Mouse (Mus musculus): Measurements from ENCODE around the gene Zfp652. TPM values are rescaled to one million over a fixed set of nuclear protein-coding genes. Genes with fewer than 3 reads are reported as not detected.
"Not testable (repeated sequence)": the region's sequence is repeated elsewhere in the genome, so short reads cannot be mapped to it uniquely, and the experiment has no call there.

Zfp652 gene
- polyA plus RNA-seq, 1 experiment from 2014 or later, result 7.3 TPM

DNA sequence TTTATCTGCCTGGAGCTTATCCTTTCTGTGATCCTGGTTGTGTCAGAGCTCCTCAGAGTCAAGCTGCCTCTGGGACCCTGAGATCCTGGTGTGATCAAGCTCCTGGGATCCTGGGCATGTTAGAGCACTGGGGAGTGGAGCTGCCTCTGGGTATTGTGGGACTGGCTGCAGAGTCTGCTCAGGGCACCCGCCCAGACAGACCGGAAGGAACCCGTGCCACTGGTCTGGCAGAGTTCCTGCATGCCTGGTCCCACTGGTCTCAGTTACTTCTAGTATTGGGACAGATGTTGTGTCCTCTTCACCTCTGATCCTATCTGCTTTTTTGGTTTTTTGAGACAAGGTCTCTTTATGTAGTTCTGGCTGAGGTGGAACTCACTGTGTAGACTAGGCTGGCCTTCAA lies 25.3 kb downstream of the Zfp652 start:
- H3K4me1 ChIP-seq (ENCODE audit: control insufficient read depth, insufficient read depth, low read length), result peaks cover 4% of the 10 kb centered on the region; the same call in 1 of the 2 replicates
- no peak for ATAC-seq (replicated peaks; ENCODE audit: insufficient number of reproducible peaks, low FRiP score, low TSS enrichment)
- H3K27me3 ChIP-seq (ENCODE audit: control insufficient read depth, insufficient read depth, low read length), result no peaks in the 10 kb centered on the region
- no peak overlapping the region for H3K4me2 ChIP-seq
- H3K36me3 ChIP-seq (ENCODE audit: control insufficient read depth, insufficient read depth, low read length), result no peaks in the 10 kb centered on the region
- 71% methylated on average over 3 of the region's 3 CpGs for WGBS (ENCODE audit: insufficient replicate concordance)
- no peaks in the 10 kb centered on the region for H3K9me3 ChIP-seq (replicated peaks; ENCODE audit: control insufficient read depth, low read length)
- no peak overlapping the region for H3K9ac ChIP-seq (ENCODE audit: low read depth, low read length)
- no peak overlapping the region for H3K4me3 ChIP-seq (ENCODE audit: low read depth, low read length)
- no peak overlapping the region for H3K27ac ChIP-seq (ENCODE audit: low read depth, low read length)

DNA sequence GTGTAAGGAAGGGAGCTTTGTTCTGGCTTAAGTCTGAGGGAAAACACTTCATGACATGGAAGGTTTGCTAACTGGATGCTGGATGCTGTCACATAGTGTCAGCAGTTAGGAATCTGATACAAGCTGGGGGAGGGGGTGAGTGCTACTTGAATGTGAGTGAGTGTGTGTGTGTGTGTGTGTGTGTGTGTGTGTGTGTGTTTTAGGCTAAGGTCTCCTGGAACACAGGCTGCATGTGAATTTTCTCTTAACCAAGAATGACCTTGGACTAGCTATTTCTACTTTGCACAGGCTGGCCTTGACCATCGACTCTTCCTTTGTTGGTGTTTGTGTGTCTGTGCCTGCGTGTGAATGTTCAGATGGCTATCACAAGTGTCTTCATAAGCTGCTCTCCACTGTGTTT lies 32.0 kb downstream of the Zfp652 start:
- H3K36me3 ChIP-seq (ENCODE audit: control insufficient read depth, insufficient read depth, low read length), result no peaks in the 10 kb centered on the region
- no peak overlapping the region for H3K4me3 ChIP-seq (ENCODE audit: low read depth, low read length)
- H3K4me1 ChIP-seq (ENCODE audit: control insufficient read depth, insufficient read depth, low read length), result no peaks in the 10 kb centered on the region
- no peak overlapping the region for H3K27ac ChIP-seq (ENCODE audit: low read depth, low read length)
- no peaks in the 10 kb centered on the region for H3K9me3 ChIP-seq (replicated peaks; ENCODE audit: control insufficient read depth, low read length)
- H3K4me2 ChIP-seq, result no peak overlapping the region
- H3K9ac ChIP-seq (ENCODE audit: low read depth, low read length), result no peak overlapping the region
- no peaks in the 10 kb centered on the region for H3K27me3 ChIP-seq (ENCODE audit: control insufficient read depth, insufficient read depth, low read length)
- ATAC-seq (replicated peaks; ENCODE audit: insufficient number of reproducible peaks, low FRiP score, low TSS enrichment), result no peak
- WGBS (ENCODE audit: insufficient replicate concordance), result 80% methylated on average over 2 of the region's 2 CpGs

- no peaks in the 10 kb centered on the region for H3K4me1 ChIP-seq (ENCODE audit: control insufficient read depth, insufficient read depth, low read length)
- H3K27ac ChIP-seq (ENCODE audit: low read depth, low read length), result no peak overlapping the region
- no peaks in the 10 kb centered on the region for H3K9me3 ChIP-seq (replicated peaks; ENCODE audit: control insufficient read depth, low read length)
- H3K27me3 ChIP-seq (ENCODE audit: control insufficient read depth, insufficient read depth, low read length), result no peaks in the 10 kb centered on the region
- no peak overlapping the region for H3K4me3 ChIP-seq (ENCODE audit: low read depth, low read length)
- 78% methylated on average over 4 of the region's 4 CpGs for WGBS (ENCODE audit: insufficient replicate concordance)
- no peak overlapping the region for H3K4me2 ChIP-seq
- H3K36me3 ChIP-seq (ENCODE audit: control insufficient read depth, insufficient read depth, low read length), result no peaks in the 10 kb centered on the region
- no peak overlapping the region for H3K9ac ChIP-seq (ENCODE audit: low read depth, low read length)
- no peak for ATAC-seq (replicated peaks; ENCODE audit: insufficient number of reproducible peaks, low FRiP score, low TSS enrichment)
Measured at GRCm38 (mm10) chr11:95746821-95747220, 34.3 kb downstream of the Zfp652 start.

- no peak for ATAC-seq (replicated peaks; ENCODE audit: insufficient number of reproducible peaks, low FRiP score, low TSS enrichment)
- Histone ChIP-seq H3K9me3 (replicated peaks; ENCODE audit: control insufficient read depth, low read length) (no peaks in the 10 kb centered on the region), H3K4me2 (no peak overlapping the region), H3K27ac (ENCODE audit: low read depth, low read length) (no peak overlapping the region), H3K4me1 (ENCODE audit: control insufficient read depth, insufficient read depth, low read length) (no peaks in the 10 kb centered on the region), H3K36me3 (ENCODE audit: control insufficient read depth, insufficient read depth, low read length) (peaks cover 2% of the 10 kb centered on the region; the same call in 1 of the 2 replicates), H3K9ac (ENCODE audit: low read depth, low read length) (no peak overlapping the region), H3K27me3 (ENCODE audit: control insufficient read depth, insufficient read depth, low read length) (no peaks in the 10 kb centered on the region), H3K4me3 (ENCODE audit: low read depth, low read length) (no peak overlapping the region)
- 86% methylated on average over 5 of the region's 5 CpGs for whole genome bisulfite sequencing (ENCODE audit: insufficient replicate concordance)
Measured at GRCm38 (mm10) chr11:95748331-95748730, 35.9 kb downstream of the Zfp652 start.

DNA sequence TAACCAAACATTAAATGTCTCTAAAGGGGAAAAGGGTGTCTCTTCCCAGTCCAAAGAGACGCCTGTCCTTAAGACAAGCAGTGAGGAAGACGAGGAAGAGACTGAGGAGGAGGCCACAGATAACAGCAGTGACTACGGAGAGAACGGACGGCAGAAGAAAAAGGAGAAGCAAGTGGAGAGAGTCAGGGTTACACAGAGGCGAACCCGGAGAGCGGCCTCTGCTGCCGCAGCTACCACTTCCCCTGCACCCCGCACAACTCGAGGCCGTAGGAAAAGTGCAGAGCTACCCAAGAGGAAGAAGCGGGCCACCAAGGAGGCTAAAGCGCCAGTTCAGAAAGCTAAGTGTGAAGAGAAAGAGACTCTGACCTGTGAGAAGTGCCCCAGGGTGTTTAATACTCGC lies 37.1 kb downstream of the Zfp652 start:
- peaks cover 7% of the 10 kb centered on the region for H3K36me3 ChIP-seq (ENCODE audit: control insufficient read depth, insufficient read depth, low read length)
- H3K4me3 ChIP-seq (ENCODE audit: low read depth, low read length), result no peak overlapping the region
- H3K27ac ChIP-seq (ENCODE audit: low read depth, low read length), result no peak overlapping the region
- H3K27me3 ChIP-seq (ENCODE audit: control insufficient read depth, insufficient read depth, low read length), result no peaks in the 10 kb centered on the region
- no peak overlapping the region for H3K9ac ChIP-seq (ENCODE audit: low read depth, low read length)
- no peaks in the 10 kb centered on the region for H3K4me1 ChIP-seq (ENCODE audit: control insufficient read depth, insufficient read depth, low read length)
- no peaks in the 10 kb centered on the region for H3K9me3 ChIP-seq (replicated peaks; ENCODE audit: control insufficient read depth, low read length)
- no peak overlapping the region for H3K4me2 ChIP-seq
- ATAC-seq (replicated peaks; ENCODE audit: insufficient number of reproducible peaks, low FRiP score, low TSS enrichment), result no peak
- WGBS (ENCODE audit: insufficient replicate concordance), result 85% methylated on average over 15 of the region's 15 CpGs

DNA sequence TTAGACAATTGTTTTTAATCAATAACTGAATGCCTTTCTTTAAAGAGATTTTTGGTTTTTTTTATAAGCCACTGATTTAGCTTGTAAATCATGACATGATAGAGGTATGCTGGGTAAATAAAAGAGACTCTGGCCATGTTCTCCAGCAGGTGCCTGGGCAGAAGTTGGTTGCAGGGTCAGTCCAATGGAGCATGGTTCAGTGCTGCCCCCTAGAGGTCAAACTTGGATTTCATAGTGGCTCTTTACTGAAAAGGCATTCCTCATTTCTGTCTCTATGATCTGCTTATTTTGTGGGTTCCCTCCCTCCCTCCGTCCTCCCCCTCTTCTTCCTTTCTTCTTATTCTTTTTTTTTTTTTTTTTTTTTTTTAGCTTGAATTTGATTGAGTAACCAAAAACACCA lies 38.5 kb downstream of the Zfp652 start:
- ATAC-seq (replicated peaks; ENCODE audit: insufficient number of reproducible peaks, low FRiP score, low TSS enrichment), result no peak
- H3K4me2 ChIP-seq, result no peak overlapping the region
- no peak overlapping the region for H3K27ac ChIP-seq (ENCODE audit: low read depth, low read length)
- no peaks in the 10 kb centered on the region for H3K4me1 ChIP-seq (ENCODE audit: control insufficient read depth, insufficient read depth, low read length)
- no peak overlapping the region for H3K4me3 ChIP-seq (ENCODE audit: low read depth, low read length)
- H3K9me3 ChIP-seq (replicated peaks; ENCODE audit: control insufficient read depth, low read length), result no peaks in the 10 kb centered on the region
- no peak overlapping the region for H3K9ac ChIP-seq (ENCODE audit: low read depth, low read length)
- H3K27me3 ChIP-seq (ENCODE audit: control insufficient read depth, insufficient read depth, low read length), result no peaks in the 10 kb centered on the region
- H3K36me3 ChIP-seq (ENCODE audit: control insufficient read depth, insufficient read depth, low read length), result peaks cover 11% of the 10 kb centered on the region
- WGBS (ENCODE audit: insufficient replicate concordance), result 8% methylated on average over 1 of the region's 1 CpGs

GRCm38 (mm10) chr11:95755137-95755536 lies 42.7 kb downstream of the Zfp652 start:
- ATAC-seq (replicated peaks; ENCODE audit: insufficient number of reproducible peaks, low FRiP score, low TSS enrichment), result not testable (repeated sequence)
- H3K36me3 ChIP-seq (ENCODE audit: control insufficient read depth, insufficient read depth, low read length), result peaks cover 14% of the 10 kb centered on the region

DNA sequence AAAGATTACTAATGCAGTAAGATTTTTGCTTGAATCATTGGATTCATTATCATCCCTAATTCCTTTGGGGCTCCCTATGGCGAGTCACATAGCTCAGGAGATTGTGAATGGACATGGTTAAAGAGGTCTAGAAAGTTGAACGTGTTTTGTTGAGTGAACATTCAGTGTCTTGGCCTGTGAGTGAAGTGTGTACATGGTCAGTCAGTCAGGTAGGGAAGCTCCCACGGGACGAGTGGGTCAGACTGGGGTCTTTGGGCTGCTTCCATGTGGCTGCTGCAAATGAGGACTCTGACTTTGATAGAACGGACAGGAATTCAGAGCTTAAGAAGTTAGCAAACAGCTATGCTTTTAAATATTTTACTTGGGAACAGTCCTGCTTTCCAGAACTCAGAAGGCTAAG lies 48.0 kb downstream of the Zfp652 start:
- Histone ChIP-seq H3K27ac (ENCODE audit: low read depth, low read length) (no peak overlapping the region), H3K4me2 (no peak overlapping the region), H3K9ac (ENCODE audit: low read depth, low read length) (no peak overlapping the region), H3K4me1 (ENCODE audit: control insufficient read depth, insufficient read depth, low read length) (no peaks in the 10 kb centered on the region), H3K36me3 (ENCODE audit: control insufficient read depth, insufficient read depth, low read length) (peaks cover 7% of the 10 kb centered on the region), H3K4me3 (ENCODE audit: low read depth, low read length) (no peak overlapping the region), H3K27me3 (ENCODE audit: control insufficient read depth, insufficient read depth, low read length) (no peaks in the 10 kb centered on the region), H3K9me3 (replicated peaks; ENCODE audit: control insufficient read depth, low read length) (no peaks in the 10 kb centered on the region)
- no peak for ATAC-seq (replicated peaks; ENCODE audit: insufficient number of reproducible peaks, low FRiP score, low TSS enrichment)
- WGBS (ENCODE audit: insufficient replicate concordance), result 87% methylated on average over 5 of the region's 5 CpGs

More at GRCm38 (mm10) chr11:95755137-95755536, 42.7 kb downstream of the Zfp652 start:
- H3K4me1 ChIP-seq (ENCODE audit: control insufficient read depth, insufficient read depth, low read length); H3K27me3 ChIP-seq (ENCODE audit: control insufficient read depth, insufficient read depth, low read length); H3K9me3 ChIP-seq (replicated peaks; ENCODE audit: control insufficient read depth, low read length); H3K9ac ChIP-seq (ENCODE audit: low read depth, low read length); H3K27ac ChIP-seq (ENCODE audit: low read depth, low read length); H3K4me3 ChIP-seq (ENCODE audit: low read depth, low read length); H3K4me2 ChIP-seq: not testable (repeated sequence)
- 87% methylated on average over 4 of the region's 4 CpGs for WGBS (ENCODE audit: insufficient replicate concordance)

DNA sequence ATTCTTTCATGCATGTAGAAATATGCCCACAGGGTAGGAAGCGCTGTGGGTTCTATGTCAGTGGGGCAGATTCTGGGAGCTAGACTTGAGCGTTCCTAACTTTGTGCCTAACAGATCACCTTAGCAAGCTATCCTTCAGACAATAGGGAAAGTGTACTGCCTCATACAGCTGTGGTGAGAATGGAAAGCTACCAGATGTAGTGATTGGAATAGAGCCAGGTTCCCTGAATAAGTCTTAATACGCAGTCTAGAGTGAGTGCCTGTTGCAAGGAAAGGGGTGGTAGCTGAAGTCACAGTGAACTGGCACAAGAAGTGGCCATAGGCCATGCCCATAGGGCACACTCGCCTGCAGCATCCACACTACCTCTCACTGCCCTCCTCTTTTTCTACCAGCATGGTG lies 50.5 kb downstream of the Zfp652 start:
- ATAC-seq (replicated peaks; ENCODE audit: insufficient number of reproducible peaks, low FRiP score, low TSS enrichment), result no peak
- whole genome bisulfite sequencing (ENCODE audit: insufficient replicate concordance), result 89% methylated on average over 4 of the region's 4 CpGs
- Histone ChIP-seq H3K9ac (ENCODE audit: low read depth, low read length) (no peak overlapping the region), H3K4me1 (ENCODE audit: control insufficient read depth, insufficient read depth, low read length) (no peaks in the 10 kb centered on the region), H3K27ac (ENCODE audit: low read depth, low read length) (no peak overlapping the region), H3K9me3 (replicated peaks; ENCODE audit: control insufficient read depth, low read length) (no peaks in the 10 kb centered on the region), H3K36me3 (ENCODE audit: control insufficient read depth, insufficient read depth, low read length) (peaks cover 7% of the 10 kb centered on the region), H3K4me2 (no peak overlapping the region), H3K4me3 (ENCODE audit: low read depth, low read length) (no peak overlapping the region), H3K27me3 (ENCODE audit: control insufficient read depth, insufficient read depth, low read length) (no peaks in the 10 kb centered on the region)

Measured in heart, embryonic 11.5 days (tissue).